Mouse (Mus musculus) brain, adult 10 weeks (tissue): Measurements from ENCODE around the gene Gm11595. TPM values are rescaled to one million over a fixed set of nuclear protein-coding genes. Genes with fewer than 3 reads are reported as not detected.

Experiments used
- polyA plus RNA-seq: library from polyadenylated mRNA; stranded (reverse); fragments of 350-450 nt; fragmentation: Illumina TruSeq; extraction: RNeasy Lipid Tissue Mini Kit (QIAGEN cat#74804); gene quantifications from one replicate; pipeline ENCODE4 v1.2.3, GENCODE M21; 2015; ENCODE audit warnings: low read depth, low replicate concordance

The Gm11595 gene
- not detected for polyA plus RNA-seq

GRCm38 (mm10) chr11:99772813-99773212, at the start of gene Gm11595:
Gene Gm11595, minus strand, starts transcription at chr11:99772913.

GRCm38 (mm10) chr11:99815566-99815965, 42.9 kb upstream of the Gm11595 start, which contains the start of gene Gm11564:
Gene Gm11564, minus strand, starts transcription at chr11:99815666.

GRCm38 (mm10) chr11:99809792-99810191, 37.1 kb upstream of the Gm11595 start, which contains the start of gene Krtap4-13:
Gene Krtap4-13, minus strand, starts transcription at chr11:99809892.

DNA sequence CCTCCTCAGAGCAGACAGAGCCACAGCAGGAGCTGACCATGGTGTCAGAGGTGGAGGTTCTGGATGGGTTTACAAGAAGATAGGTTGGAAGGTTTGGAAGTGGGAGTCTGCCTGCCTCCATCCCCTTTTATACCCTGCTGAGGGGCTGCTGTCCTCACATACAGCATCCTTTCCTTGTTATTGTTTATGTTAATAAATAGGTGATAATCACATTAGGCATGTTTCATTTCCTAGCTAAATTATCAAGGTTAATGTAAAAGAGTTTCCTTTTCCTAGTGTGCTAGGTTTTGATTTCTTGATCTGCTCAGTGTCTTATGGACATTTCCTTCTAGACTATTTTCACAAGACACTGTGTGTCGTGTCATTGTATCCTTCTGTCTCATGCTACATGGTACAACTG, 31.6 kb upstream of the Gm11595 start, which contains the start of gene Gm11554:
TSS of gene Gm11554 (minus strand) at position 101 of the 400 bp plus-strand sequence.

GRCm38 (mm10) chr11:99798832-99799231, 26.1 kb upstream of the Gm11595 start, which contains the start of gene Gm11569:
Gene Gm11569, minus strand, starts transcription at chr11:99798932.

DNA sequence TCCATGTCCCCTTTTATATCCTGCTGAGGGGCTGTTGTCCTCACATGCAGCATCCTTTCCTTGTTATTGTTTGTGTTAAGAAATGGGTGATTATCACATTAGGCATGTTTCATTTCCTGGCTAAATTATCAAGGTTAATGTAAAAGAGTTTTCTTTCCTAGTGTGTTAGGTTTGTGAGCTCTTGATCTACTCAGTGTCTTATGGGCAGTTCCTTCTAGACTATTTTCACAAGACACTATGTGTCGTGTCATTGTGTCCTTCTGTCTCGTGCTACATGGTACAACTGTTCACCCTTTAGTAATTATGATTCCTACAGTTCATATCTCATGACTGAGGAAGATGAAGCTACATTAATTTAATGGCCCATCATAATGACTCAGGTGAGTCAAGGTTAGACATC, 20.7 kb upstream of the Gm11595 start, which contains the start of gene Gm11596:
TSS of gene Gm11596 (minus strand) at position 101 of the 400 bp plus-strand sequence.

GRCm38 (mm10) chr11:99784900-99785299, 12.2 kb upstream of the Gm11595 start, which contains the start of gene Krtap4-9:
Gene Krtap4-9, plus strand, starts transcription at chr11:99785200.

GRCm38 (mm10) chr11:99780604-99781003, 7.9 kb upstream of the Gm11595 start, which contains the start of gene Krtap4-8:
Gene Krtap4-8, minus strand, starts transcription at chr11:99780704.

DNA sequence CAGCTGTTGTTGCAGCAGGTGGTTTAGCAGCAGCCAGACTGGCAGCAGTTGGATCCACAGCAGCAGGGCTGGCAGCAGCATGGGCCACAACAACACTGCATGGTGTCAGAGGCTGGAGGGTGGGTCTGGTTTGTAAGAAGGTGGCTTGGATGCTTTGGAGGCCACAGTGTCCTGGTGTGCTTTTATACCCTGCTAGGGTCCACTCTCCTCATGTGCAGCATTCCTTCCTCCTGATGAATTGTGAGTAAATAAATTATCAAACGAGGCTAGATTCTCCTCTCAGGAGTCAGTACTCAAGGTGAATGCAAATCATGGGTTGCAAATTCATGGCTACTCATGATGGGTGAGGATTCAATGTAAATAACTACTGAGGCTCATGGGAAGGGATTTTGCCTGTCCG, 38.5 kb downstream of the Gm11595 start, which contains the start of gene Gm14180:
TSS of gene Gm14180 (minus strand) at position 101 of the 400 bp plus-strand sequence.

Other genes starting within 250 kb of the Gm11595 start
- not detected for gene Krt40, start 229.8 kb downstream of the Gm11595 start, polyA plus RNA-seq
- gene Krtap3-3, start 222.0 kb downstream of the Gm11595 start, polyA plus RNA-seq: not detected
- not detected for gene Krtap3-2, start 216.1 kb downstream of the Gm11595 start, polyA plus RNA-seq
- gene Gm11939, start 213.4 kb downstream of the Gm11595 start, polyA plus RNA-seq: not detected
- not detected for gene Krtap3-1, start 206.3 kb downstream of the Gm11595 start, polyA plus RNA-seq
- not detected for gene Krtap1-5, start 191.9 kb downstream of the Gm11595 start, polyA plus RNA-seq
- not detected for gene Krtap1-4, start 189.3 kb downstream of the Gm11595 start, polyA plus RNA-seq
- not detected for gene Krtap1-3, start 181.6 kb downstream of the Gm11595 start, polyA plus RNA-seq
- gene Krtap9-3, start 174.8 kb downstream of the Gm11595 start, polyA plus RNA-seq: not detected
- not detected for gene Gm11938, start 169.6 kb downstream of the Gm11595 start, polyA plus RNA-seq
- not detected for gene Gm11937, start 162.7 kb downstream of the Gm11595 start, polyA plus RNA-seq
- gene Krtap2-4, start 158.1 kb downstream of the Gm11595 start, polyA plus RNA-seq: not detected
- not detected for gene Gm11562, start 152.5 kb downstream of the Gm11595 start, polyA plus RNA-seq
- gene Krtap4-1, start 144.7 kb downstream of the Gm11595 start, polyA plus RNA-seq: not detected
- gene Krtap4-2, start 137.8 kb downstream of the Gm11595 start, polyA plus RNA-seq: not detected
- not detected for gene Krtap4-7, start 128.8 kb downstream of the Gm11595 start, polyA plus RNA-seq
- gene Gm11555, start 122.7 kb downstream of the Gm11595 start, polyA plus RNA-seq: not detected
- not detected for gene Gm11563, start 114.0 kb downstream of the Gm11595 start, polyA plus RNA-seq
- gene Krtap4-6, start 107.0 kb downstream of the Gm11595 start, polyA plus RNA-seq: not detected
- gene Gm14190, start 82.2 kb downstream of the Gm11595 start, polyA plus RNA-seq: not detected
- not detected for gene Gm14180, start 38.6 kb downstream of the Gm11595 start, polyA plus RNA-seq
- gene Krtap4-8, start 7.8 kb upstream of the Gm11595 start, polyA plus RNA-seq: not detected
- gene Krtap4-9, start 12.3 kb upstream of the Gm11595 start, polyA plus RNA-seq: not detected
- not detected for gene Gm11596, start 20.6 kb upstream of the Gm11595 start, polyA plus RNA-seq
- gene Gm11569, start 26.0 kb upstream of the Gm11595 start, polyA plus RNA-seq: not detected
- gene Gm11554, start 31.5 kb upstream of the Gm11595 start, polyA plus RNA-seq: not detected
- not detected for gene Krtap4-13, start 37.0 kb upstream of the Gm11595 start, polyA plus RNA-seq
- not detected for gene Gm11564, start 42.8 kb upstream of the Gm11595 start, polyA plus RNA-seq
- gene 2300003K06Rik, start 65.2 kb upstream of the Gm11595 start, polyA plus RNA-seq: not detected
- gene Krtap4-16, start 78.7 kb upstream of the Gm11595 start, polyA plus RNA-seq: not detected
- gene Gm11568, start 85.0 kb upstream of the Gm11595 start, polyA plus RNA-seq: not detected
- not detected for gene Gm11559, start 91.6 kb upstream of the Gm11595 start, polyA plus RNA-seq
- gene Krtap9-1, start 100.5 kb upstream of the Gm11595 start, polyA plus RNA-seq: not detected
- gene Gm11567, start 106.3 kb upstream of the Gm11595 start, polyA plus RNA-seq: not detected
- not detected for gene Krtap31-1, start 135.0 kb upstream of the Gm11595 start, polyA plus RNA-seq
- not detected for gene Gm11565, start 141.8 kb upstream of the Gm11595 start, polyA plus RNA-seq
- not detected for gene Krtap31-2, start 163.4 kb upstream of the Gm11595 start, polyA plus RNA-seq
- not detected for gene Krtap9-5, start 175.6 kb upstream of the Gm11595 start, polyA plus RNA-seq
- gene Krtap29-1, start 206.1 kb upstream of the Gm11595 start, polyA plus RNA-seq: not detected
- gene Krtap16-1, start 213.7 kb upstream of the Gm11595 start, polyA plus RNA-seq: not detected
- gene Krtap17-1, start 221.1 kb upstream of the Gm11595 start, polyA plus RNA-seq: not detected
- not detected for gene Krt33a, start 243.3 kb upstream of the Gm11595 start, polyA plus RNA-seq